Mouse (Mus musculus): ENCODE data around the gene Ambra1.

DNA sequence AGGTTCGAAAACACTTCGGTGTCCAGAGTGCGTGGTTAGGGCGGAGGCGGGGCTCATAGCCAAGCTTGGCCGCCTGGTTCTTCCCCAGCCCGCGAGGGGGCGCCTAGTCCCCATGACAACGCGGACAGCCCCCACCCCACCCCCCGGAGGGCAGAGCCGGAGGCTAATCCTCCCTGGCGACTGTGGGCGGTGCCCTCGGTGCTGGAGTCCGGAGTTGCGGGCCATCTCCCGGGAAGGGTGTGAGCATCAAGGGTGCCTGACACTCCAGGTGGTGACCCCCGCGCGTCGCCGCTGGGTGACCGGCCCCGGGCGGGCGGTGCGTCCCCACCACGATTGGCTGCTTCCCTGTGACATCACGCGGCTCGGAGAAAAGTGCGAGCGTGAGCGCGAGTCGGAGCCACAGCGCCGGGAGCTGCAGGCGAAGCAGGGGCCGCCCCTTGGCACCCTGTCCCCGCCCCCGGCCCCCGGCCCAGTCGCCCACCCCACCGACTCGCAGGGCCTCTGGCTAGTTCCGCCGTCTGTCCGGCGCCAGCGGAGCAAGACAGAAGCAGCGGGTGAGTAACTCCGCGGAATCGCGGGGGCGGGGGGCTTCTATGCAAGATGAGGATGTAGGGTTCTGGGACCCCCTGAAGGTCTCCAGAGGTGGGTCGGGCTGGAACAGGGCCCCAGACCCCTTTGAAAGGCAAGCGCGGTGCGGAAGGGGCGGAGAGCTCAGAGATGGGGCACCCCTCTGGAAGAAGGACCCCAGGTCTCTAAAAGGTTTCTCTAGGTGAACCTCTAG, 192.0 kb downstream of the Ambra1 start:
- no peak for TF ChIP-seq EP300 (IDR thresholded peaks at IDR 0.05)
- peak; percentile 65 for TF ChIP-seq CTCF (IDR thresholded peaks at IDR 0.05)

Measured in lung, postnatal 0 days (tissue).